Mouse (Mus musculus) adrenal gland, postnatal 4 days (tissue): ENCODE measurements around the gene Prkcd. TPM values are rescaled to one million over a fixed set of nuclear protein-coding genes. Genes with fewer than 3 reads are reported as not detected.

Source experiments
- DNase-seq, 2 experiments: peaks; one replicate each; pipeline ENCODE4 v3.0.0; 2021 to 2022; ENCODE audit warnings: low spot score in 2 of 2, mixed read lengths in 2 of 2
- microRNA-seq: library from miRNA; unstranded; fragments of <30 nt; microRNA quantifications from one replicate; pipeline ENCODE4 v1.2.0, GENCODE M21; 2021
- total RNA-seq, 2 experiments: library from RNA; stranded (reverse); gene quantifications; 2 replicates each; pipeline ENCODE4 v1.2.3; 2021

The Prkcd gene
- total RNA-seq, 2 experiments from 2014 or later: 197 to 224 TPM

DNA sequence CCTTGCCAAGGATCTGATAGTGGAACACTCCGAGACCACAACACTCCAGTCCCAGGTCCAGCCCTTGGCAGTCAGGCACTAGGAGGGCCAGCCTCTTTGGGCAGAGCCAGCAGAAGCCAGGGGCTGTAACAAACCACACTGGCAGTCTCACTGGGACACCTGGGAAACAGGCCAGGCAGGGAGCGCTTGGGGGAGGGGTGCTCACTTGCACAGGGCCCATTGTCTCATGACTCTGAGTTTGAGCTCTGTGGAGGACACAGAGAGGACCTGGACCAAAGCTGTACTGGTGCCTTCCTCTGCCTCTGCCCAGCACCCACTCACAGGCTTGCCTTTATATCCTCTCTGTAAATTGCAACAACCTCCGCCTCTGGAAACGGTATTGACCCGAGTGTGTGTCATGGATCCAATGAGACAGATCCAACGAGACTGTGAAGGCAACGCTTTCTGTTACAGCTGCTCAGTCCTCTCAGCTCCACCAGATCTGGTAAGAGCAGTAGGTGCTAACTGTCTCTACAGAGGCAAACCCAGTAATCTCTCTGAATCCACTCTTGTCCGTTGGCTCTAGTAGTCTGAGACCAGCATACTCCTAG lies 77.8 kb downstream of the Prkcd start, which contains the start of gene Tkt:
TSS of gene Tkt (plus strand) at position 229 of the 590 bp plus-strand sequence.
- DNase-seq: peak in 1 of 2 experiments; percentile 53

Small RNAs within 50 kb of the gene (microRNA-seq; reads per million reads assigned to microRNA genes)
- 3.4 reads per million, percentile 9 among the genes with 10 or more reads in this experiment for gene Mir3076

Other genes starting within 250 kb of the Prkcd start
- 10 to 100 TPM; 29.3 to 35.8 TPM for gene Dcp1a, start 146.7 kb downstream of the Prkcd start, total RNA-seq
- gene Cacna1d, start 134.8 kb downstream of the Prkcd start, total RNA-seq: 10 to 100 TPM; 32.7 to 32.9 TPM
- gene Tkt, start 77.9 kb downstream of the Prkcd start, total RNA-seq: 100 to 1,000 TPM; 399 to 408 TPM
- gene Rft1, start 28.1 kb upstream of the Prkcd start, total RNA-seq: 10 to 100 TPM; 32.8 to 36.3 TPM
- 10 to 100 TPM; 29.2 to 30.2 TPM for gene Sfmbt1, start 88.6 kb upstream of the Prkcd start, total RNA-seq
- gene Tmem110, start 199.4 kb upstream of the Prkcd start, total RNA-seq: 10 to 100 TPM; 22.2 to 24.4 TPM